10 mouse cellular contexts compared by ENCODE assay signal in the genomic region with DNA sequence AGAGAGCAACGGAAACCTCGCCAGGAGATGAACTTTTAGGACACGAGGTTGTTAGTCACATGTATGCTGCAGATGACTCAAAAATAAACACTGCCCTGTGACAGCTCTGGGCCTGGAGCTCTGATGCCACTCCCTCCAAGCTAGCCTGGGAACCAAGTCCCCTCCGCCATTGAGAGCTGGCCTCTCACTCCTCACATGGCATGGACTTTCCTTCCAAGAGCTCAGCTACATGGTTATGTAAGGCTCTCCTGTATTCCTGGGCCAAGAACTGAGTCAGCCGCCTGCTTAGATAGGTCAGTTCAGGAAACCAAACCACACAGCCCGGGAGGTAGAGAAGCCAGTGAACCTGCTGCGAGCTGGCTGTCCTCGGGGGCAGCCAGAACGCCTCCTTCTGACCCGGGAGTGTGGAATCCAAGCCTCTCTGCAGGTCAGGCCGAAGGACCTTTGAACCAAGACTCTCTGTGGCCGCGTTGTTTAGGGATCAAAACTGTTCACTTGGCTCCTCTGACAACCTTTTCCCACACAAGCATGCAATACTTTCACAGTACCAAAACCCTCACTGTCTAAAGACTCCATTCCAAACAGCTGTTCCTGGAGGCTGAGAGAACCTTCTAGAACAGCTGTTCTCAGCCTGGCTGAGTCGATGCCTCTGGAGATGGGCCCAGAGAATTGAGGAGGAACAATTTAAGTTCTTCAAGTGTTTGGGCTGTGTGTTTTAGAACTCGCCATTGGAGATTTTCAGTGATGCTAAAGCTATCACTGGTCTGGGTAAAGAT.
DNase-seq lines count a peak whose midpoint lies in the region; ATAC-seq and TF ChIP-seq lines count a peak whose summit lies in the region.
"Had no signal": no experiment of that assay in that cellular context is flagged by ENCODE, and none has a peak within 500 bp of the region (broad histone marks: within the 10 kb centered on the region; RNA-seq: fewer than 3 reads in every experiment).

No protein-coding gene starts in this region.

- H3K27me3 ChIP-seq in midbrain, embryonic 13.5 days = no peaks in the 10 kb centered on the region
- no peaks in the 10 kb centered on the region for H3K27me3 ChIP-seq in forebrain, postnatal 0 days (ENCODE audit: insufficient read depth, low read length)
- H3K27me3 ChIP-seq: stomach, embryonic 15.5 days had no signal

- 91% methylated on average over 15 of the region's 15 CpGs for WGBS in midbrain, embryonic 13.5 days
- WGBS in forebrain, postnatal 0 days = 92% methylated on average over 15 of the region's 15 CpGs

- H3K4me3 ChIP-seq in midbrain, embryonic 13.5 days (replicated peaks) = no peak overlapping the region
- no peak overlapping the region for H3K4me3 ChIP-seq in forebrain, postnatal 0 days (ENCODE audit: low read depth, low read length)
- H3K4me3 ChIP-seq: stomach, embryonic 15.5 days had no signal

- no peaks in the 10 kb centered on the region for H3K36me3 ChIP-seq in midbrain, embryonic 13.5 days
- H3K36me3 ChIP-seq in forebrain, postnatal 0 days (ENCODE audit: insufficient read depth) = no peaks in the 10 kb centered on the region
- H3K36me3 ChIP-seq: stomach, embryonic 15.5 days had no signal

- H3K4me1 ChIP-seq in midbrain, embryonic 13.5 days (replicated peaks) = no peaks in the 10 kb centered on the region
- no peaks in the 10 kb centered on the region for H3K4me1 ChIP-seq in forebrain, postnatal 0 days (ENCODE audit: insufficient read depth)
- H3K4me1 ChIP-seq: stomach, embryonic 15.5 days had no signal

- peak; percentile 50 for DNase-seq in ovary, adult 18-20 months (ENCODE audit: low spot score)
- DNase-seq in ovary, postnatal 10 days (ENCODE audit: low spot score) = no peak
- DNase-seq in cerebellum, adult 11-12 months = peak; percentile 96
- DNase-seq in heart, adult 9 months (ENCODE audit: low spot score in 2 of 2) = peak; percentile 93 to 96
- DNase-seq in lung, postnatal 25 days (ENCODE audit: low spot score) = peak; percentile 81
- no peak for DNase-seq in embryo, embryonic 9.5 days (ENCODE audit: extremely low spot score)
- DNase-seq in forebrain, postnatal 0 days = no peak
- DNase-seq: lung, embryonic 14.5 days had no signal

- no peaks in the 10 kb centered on the region for H3K9me3 ChIP-seq in midbrain, embryonic 13.5 days
- H3K9me3 ChIP-seq in forebrain, postnatal 0 days (ENCODE audit: low read length) = no peaks in the 10 kb centered on the region
- H3K9me3 ChIP-seq: stomach, embryonic 15.5 days had no signal

- H3K4me2 ChIP-seq in midbrain, embryonic 13.5 days (replicated peaks) = no peak overlapping the region
- no peak overlapping the region for H3K4me2 ChIP-seq in forebrain, postnatal 0 days (ENCODE audit: low read depth)
- H3K4me2 ChIP-seq: lung, embryonic 14.5 days; stomach, embryonic 15.5 days had no signal

- no peak for ATAC-seq in midbrain, embryonic 13.5 days
- no peak for ATAC-seq in forebrain, postnatal 0 days

- TF ChIP-seq CTCF in forebrain, postnatal 0 days (IDR thresholded peaks at IDR 0.05; ENCODE audit: low read depth) = no peak

- no peak overlapping the region for H3K9ac ChIP-seq in midbrain, embryonic 13.5 days (replicated peaks)
- no peak overlapping the region for H3K9ac ChIP-seq in forebrain, postnatal 0 days
- H3K9ac ChIP-seq: lung, embryonic 14.5 days; stomach, embryonic 15.5 days had no signal

- H3K27ac ChIP-seq in midbrain, embryonic 13.5 days = no peak overlapping the region
- no peak overlapping the region for H3K27ac ChIP-seq in forebrain, postnatal 0 days (ENCODE audit: low read depth, low read length)
- H3K27ac ChIP-seq: stomach, embryonic 15.5 days had no signal

Comparison
In these comparisons a context has a peak if more than half of its experiments do, and no peak if none do; other contexts are left out.
1. DNase-seq: peak in ovary, adult 18-20 months (single experiment), cerebellum, adult 11-12 months (single experiment), heart, adult 9 months (2 of 2) and lung, postnatal 25 days (single experiment); none in ovary, postnatal 10 days (single experiment), embryo, embryonic 9.5 days (single experiment) and forebrain, postnatal 0 days (single experiment).